In the genomic region with DNA sequence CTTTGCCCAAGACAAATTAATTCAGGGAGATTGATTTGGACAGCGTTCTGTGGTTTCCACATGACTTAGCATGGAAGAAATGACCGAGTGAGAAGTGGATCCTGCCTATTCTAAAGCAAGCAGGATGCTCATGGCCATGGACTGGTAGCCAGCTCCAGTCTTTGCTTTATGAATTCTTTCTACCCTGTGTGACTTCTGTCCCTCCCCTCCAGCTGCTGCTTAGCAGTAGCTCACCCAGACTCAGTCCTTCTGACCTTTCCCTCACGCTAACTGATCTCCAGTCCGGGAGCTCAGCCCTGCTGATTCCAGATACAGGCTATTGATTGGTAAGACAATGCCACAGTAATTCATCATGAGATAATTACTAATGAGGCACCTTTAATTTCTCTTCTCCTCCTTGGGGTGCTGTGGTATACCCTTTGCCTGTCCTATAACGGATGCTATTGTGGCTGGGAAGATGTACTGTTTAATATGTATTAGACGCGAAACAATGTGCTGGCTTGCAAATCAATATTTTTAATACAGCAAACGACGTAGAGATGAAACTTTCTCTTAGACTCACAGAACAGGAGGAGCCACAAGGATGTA, we compare ENCODE assay signal across 14 mouse cellular contexts.
DNase-seq lines count a peak whose midpoint lies in the region; ATAC-seq lines count a peak whose summit lies in the region.
"Had no signal": no experiment of that assay in that cellular context is flagged by ENCODE, and none has a peak within 500 bp of the region (broad histone marks: within the 10 kb centered on the region; RNA-seq: fewer than 3 reads in every experiment).

No protein-coding gene starts in this region.

- H3K36me3 ChIP-seq in forebrain, embryonic 12.5 days (replicated peaks) = no peaks in the 10 kb centered on the region
- H3K36me3 ChIP-seq in forebrain, embryonic 16.5 days (ENCODE audit: control insufficient read depth, insufficient read depth) = no peaks in the 10 kb centered on the region
- H3K36me3 ChIP-seq in midbrain, embryonic 10.5 days = no peaks in the 10 kb centered on the region
- H3K36me3 ChIP-seq in neural tube, embryonic 13.5 days = no peaks in the 10 kb centered on the region
- no peaks in the 10 kb centered on the region for H3K36me3 ChIP-seq in embryonic facial prominence, embryonic 10.5 days (replicated peaks)
- H3K36me3 ChIP-seq: limb, embryonic 12.5 days; liver, embryonic 15.5 days had no signal

- H3K4me2 ChIP-seq in forebrain, embryonic 12.5 days = no peak overlapping the region
- H3K4me2 ChIP-seq in forebrain, embryonic 16.5 days (ENCODE audit: low read length) = no peak overlapping the region
- H3K4me2 ChIP-seq in neural tube, embryonic 13.5 days = no peak overlapping the region
- H3K4me2 ChIP-seq: limb, embryonic 12.5 days; liver, embryonic 15.5 days had no signal

- no peak overlapping the region for H3K4me3 ChIP-seq in forebrain, embryonic 12.5 days (replicated peaks)
- no peak overlapping the region for H3K4me3 ChIP-seq in forebrain, embryonic 16.5 days (replicated peaks; ENCODE audit: low read length)
- H3K4me3 ChIP-seq in midbrain, embryonic 10.5 days = no peak overlapping the region
- H3K4me3 ChIP-seq in neural tube, embryonic 13.5 days = no peak overlapping the region
- H3K4me3 ChIP-seq in embryonic facial prominence, embryonic 10.5 days = no peak overlapping the region
- H3K4me3 ChIP-seq: limb, embryonic 12.5 days; liver, embryonic 15.5 days had no signal

- 55% methylated on average over 9 of the region's 9 CpGs for WGBS in forebrain, embryonic 12.5 days
- WGBS in forebrain, embryonic 16.5 days = 44% methylated on average over 9 of the region's 9 CpGs
- 60% methylated on average over 9 of the region's 9 CpGs for WGBS in midbrain, embryonic 10.5 days
- 28% methylated on average over 9 of the region's 9 CpGs for WGBS in neural tube, embryonic 13.5 days
- 71% methylated on average over 9 of the region's 9 CpGs for WGBS in embryonic facial prominence, embryonic 10.5 days

- H3K9me3 ChIP-seq in forebrain, embryonic 12.5 days = no peaks in the 10 kb centered on the region
- no peaks in the 10 kb centered on the region for H3K9me3 ChIP-seq in forebrain, embryonic 16.5 days (ENCODE audit: control insufficient read depth, low read length)
- no peaks in the 10 kb centered on the region for H3K9me3 ChIP-seq in midbrain, embryonic 10.5 days (replicated peaks)
- no peaks in the 10 kb centered on the region for H3K9me3 ChIP-seq in neural tube, embryonic 13.5 days
- H3K9me3 ChIP-seq in embryonic facial prominence, embryonic 10.5 days = no peaks in the 10 kb centered on the region
- H3K9me3 ChIP-seq: limb, embryonic 12.5 days; liver, embryonic 15.5 days had no signal

- H3K27me3 ChIP-seq in forebrain, embryonic 12.5 days = no peaks in the 10 kb centered on the region
- no peaks in the 10 kb centered on the region for H3K27me3 ChIP-seq in forebrain, embryonic 16.5 days (replicated peaks; ENCODE audit: control insufficient read depth, insufficient read depth, low read length)
- H3K27me3 ChIP-seq in midbrain, embryonic 10.5 days (ENCODE audit: low read depth, poor library complexity, severe bottlenecking) = no peaks in the 10 kb centered on the region
- no peaks in the 10 kb centered on the region for H3K27me3 ChIP-seq in neural tube, embryonic 13.5 days
- no peaks in the 10 kb centered on the region for H3K27me3 ChIP-seq in embryonic facial prominence, embryonic 10.5 days (replicated peaks; ENCODE audit: low read depth, poor library complexity, severe bottlenecking)
- H3K27me3 ChIP-seq: limb, embryonic 12.5 days; liver, embryonic 15.5 days had no signal

- ATAC-seq in forebrain, embryonic 12.5 days (ENCODE audit: low FRiP score) = no peak
- no peak for ATAC-seq in forebrain, embryonic 16.5 days
- ATAC-seq in neural tube, embryonic 13.5 days (ENCODE audit: low read depth) = peak; percentile 63

- H3K9ac ChIP-seq in forebrain, embryonic 12.5 days = no peak overlapping the region
- no peak overlapping the region for H3K9ac ChIP-seq in forebrain, embryonic 16.5 days (replicated peaks; ENCODE audit: low read depth, low read length)
- no peak overlapping the region for H3K9ac ChIP-seq in neural tube, embryonic 13.5 days
- H3K9ac ChIP-seq: limb, embryonic 12.5 days; liver, embryonic 15.5 days had no signal

- H3K4me1 ChIP-seq in forebrain, embryonic 12.5 days = peaks cover 14% of the 10 kb centered on the region
- H3K4me1 ChIP-seq in forebrain, embryonic 16.5 days (replicated peaks; ENCODE audit: control insufficient read depth, insufficient read depth, low read length) = peaks cover 8% of the 10 kb centered on the region
- H3K4me1 ChIP-seq in midbrain, embryonic 10.5 days = peaks cover 16% of the 10 kb centered on the region
- peaks cover 22% of the 10 kb centered on the region for H3K4me1 ChIP-seq in neural tube, embryonic 13.5 days (replicated peaks)
- H3K4me1 ChIP-seq in embryonic facial prominence, embryonic 10.5 days = peaks cover 13% of the 10 kb centered on the region
- H3K4me1 ChIP-seq: limb, embryonic 12.5 days; liver, embryonic 15.5 days had no signal

- H3K27ac ChIP-seq in forebrain, embryonic 12.5 days = peak overlapping the region; percentile 31; the same call in 1 of the 2 replicates
- no peak overlapping the region for H3K27ac ChIP-seq in forebrain, embryonic 16.5 days (ENCODE audit: low read length)
- peak overlapping the region; percentile 46; the same call in 1 of the 2 replicates for H3K27ac ChIP-seq in midbrain, embryonic 10.5 days (replicated peaks)
- H3K27ac ChIP-seq in neural tube, embryonic 13.5 days (replicated peaks) = peak overlapping the region; percentile 52
- no peak overlapping the region for H3K27ac ChIP-seq in embryonic facial prominence, embryonic 10.5 days (replicated peaks)
- H3K27ac ChIP-seq: limb, embryonic 12.5 days; liver, embryonic 15.5 days had no signal

- peak; percentile 37 for DNase-seq in embryo, embryonic 11 days
- DNase-seq in midbrain, embryonic 10.5 days (ENCODE audit: low spot score) = no peak
- DNase-seq in embryonic facial prominence, embryonic 10.5 days (ENCODE audit: low spot score) = no peak
- no peak for DNase-seq in right cerebral cortex, postnatal 14 days
- no peak for DNase-seq in adrenal gland, postnatal 10 days
- DNase-seq: adrenal gland, postnatal 14 days; cerebellum, adult 9-11 months; kidney, adult 8-10 months; lung, postnatal 10 days had no signal

Comparison
In these comparisons a context has a peak if more than half of its experiments do, and no peak if none do; other contexts are left out.
1. H3K27ac ChIP-seq: peak in forebrain, embryonic 12.5 days (single experiment), midbrain, embryonic 10.5 days (single experiment) and neural tube, embryonic 13.5 days (single experiment); none in forebrain, embryonic 16.5 days (single experiment) and embryonic facial prominence, embryonic 10.5 days (single experiment).